Mouse (Mus musculus) lung, postnatal 0 days (tissue): ENCODE data around the gene Prkag2. TPM values are rescaled to one million over a fixed set of nuclear protein-coding genes. Genes with fewer than 3 reads are reported as not detected.

Source experiments
- ATAC-seq: fragments of 200-750 bp; cut with Nextera tagmentation; 2 replicates; pipeline ENCODE4 v1.8.0; 2017; ENCODE audit warnings: moderate library complexity
- DNase-seq: peaks from one replicate; pipeline ENCODE4 v3.0.0-alpha.2; 2016; ENCODE audit warnings: low spot score
- H3K27ac ChIP-seq: fragments of 300-500 bp; sonication (generic); 2 replicates; pipeline ENCODE4 v1.5.1; 2014; ENCODE audit warnings: antibody characterized with exemption, mild to moderate bottlenecking, low read length, mixed read lengths
- H3K27me3 ChIP-seq: fragments of 300-500 bp; sonication (generic); replicated peaks from 2 replicates; pipeline ENCODE4 v1.6.1; 2014; ENCODE audit warnings: low read length, mixed read lengths; ENCODE audit not compliant: insufficient read depth
- H3K36me3 ChIP-seq: fragments of 300-500 bp; sonication (generic); 2 replicates; pipeline ENCODE4 v1.6.1; 2014; ENCODE audit warnings: low read length, mixed read lengths; ENCODE audit not compliant: insufficient read depth
- H3K4me1 ChIP-seq: fragments of 300-500 bp; sonication (generic); 2 replicates; pipeline ENCODE4 v1.6.1; 2014; ENCODE audit warnings: antibody characterized with exemption, low read depth, low read length, mixed read lengths; ENCODE audit not compliant: insufficient read depth
- H3K4me2 ChIP-seq: fragments of 300-500 bp; sonication (generic); replicated peaks from 2 replicates; pipeline ENCODE4 v1.6.1; 2014; ENCODE audit warnings: low read depth, mild to moderate bottlenecking, low read length, moderate library complexity, mixed read lengths
- H3K4me3 ChIP-seq: fragments of 300-500 bp; sonication (generic); 2 replicates; pipeline ENCODE4 v1.5.1; 2014; ENCODE audit warnings: low read depth, low read length
- H3K9ac ChIP-seq: fragments of 300-500 bp; sonication (generic); replicated peaks from 2 replicates; pipeline ENCODE4 v1.6.1; 2014; ENCODE audit warnings: low read depth, mild to moderate bottlenecking
- H3K9me3 ChIP-seq: fragments of 300-500 bp; sonication (generic); 2 replicates; pipeline ENCODE4 v1.6.1; 2016; ENCODE audit warnings: low read length, mixed read lengths
- CTCF ChIP-seq: IDR thresholded peaks from 2 replicates; pipeline ENCODE4 v1.5.1; 2016; ENCODE audit warnings: antibody characterized with exemption, mild to moderate bottlenecking
- EP300 ChIP-seq: IDR thresholded peaks from 2 replicates; pipeline ENCODE4 v1.6.1; 2016; ENCODE audit warnings: antibody characterized with exemption, mild to moderate bottlenecking, control low read depth
- WGBS: fragments of 180-500 bp; shearing (Covaris S2); extraction: QIAGEN DNeasy Blood & Tissue Kit; methylation state at CpG from one replicate; pipeline ENCODE4 v1.1.7; 2014; 5-methylcytosine and 5-hydroxymethylcytosine counted together
- polyA plus RNA-seq: library from polyadenylated mRNA; unstranded; fragments of >200 nt; fragmentation: Nextera tagmentation; extraction: Ambion mirVana; gene quantifications from 2 replicates; pipeline ENCODE4 v1.2.1, GENCODE M21; 2015

Prkag2 gene
- polyA plus RNA-seq, result 16.2 and 17.0 TPM in 2 replicates

DNA sequence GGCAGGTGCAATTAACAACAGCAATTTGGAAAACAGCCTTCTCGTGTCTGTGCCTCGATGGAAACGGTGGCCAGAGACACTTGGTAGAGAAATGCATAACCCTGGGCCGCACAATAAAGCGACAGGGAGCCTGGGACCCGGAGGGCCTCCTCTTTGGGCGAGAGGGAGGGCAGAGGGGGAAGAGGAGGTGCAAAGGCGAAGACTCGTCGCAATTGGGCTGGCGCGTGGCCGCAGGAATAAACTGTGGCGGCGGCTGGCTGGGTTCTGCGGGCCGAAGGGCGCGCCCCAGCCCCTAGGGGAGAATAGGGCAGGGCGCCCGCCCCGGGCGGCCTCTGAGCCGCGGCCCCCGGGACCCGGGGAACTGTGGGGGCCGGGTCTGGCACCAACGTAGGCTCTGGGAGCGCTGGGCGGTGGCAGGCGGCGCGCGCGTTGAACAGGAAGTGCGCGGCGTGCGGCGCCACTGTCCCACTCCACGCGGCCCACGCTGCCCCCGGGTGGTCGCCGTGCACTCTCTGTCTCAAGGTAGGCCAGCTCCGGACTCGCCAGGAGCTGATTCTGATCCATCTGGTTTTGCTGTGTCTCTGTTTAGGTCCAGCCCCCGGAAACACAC, at the start of gene Prkag2:
Gene Prkag2 (minus strand): TSS at position 127 of the 610 bp plus-strand sequence.
- Histone ChIP-seq H3K9me3 (no peaks in the 10 kb centered on the region), H3K36me3 (no peaks in the 10 kb centered on the region), H3K9ac (peak within 1 kb of the TSS; percentile 23), H3K4me1 (no peaks in the 10 kb centered on the region; the same call in 1 of the 2 replicates), H3K4me3 (peak within 1 kb of the TSS; percentile 50), H3K27me3 (no peaks in the 10 kb centered on the region), H3K4me2 (peak within 1 kb of the TSS; percentile 72), H3K27ac (peak within 1 kb of the TSS; percentile 89)
- 0% methylated on average over 39 of the region's 50 CpGs for WGBS
- DNase-seq (peak; percentile 69), ATAC-seq (peak; percentile 69)
- TF ChIP-seq CTCF (no peak), EP300 (no peak)

DNA sequence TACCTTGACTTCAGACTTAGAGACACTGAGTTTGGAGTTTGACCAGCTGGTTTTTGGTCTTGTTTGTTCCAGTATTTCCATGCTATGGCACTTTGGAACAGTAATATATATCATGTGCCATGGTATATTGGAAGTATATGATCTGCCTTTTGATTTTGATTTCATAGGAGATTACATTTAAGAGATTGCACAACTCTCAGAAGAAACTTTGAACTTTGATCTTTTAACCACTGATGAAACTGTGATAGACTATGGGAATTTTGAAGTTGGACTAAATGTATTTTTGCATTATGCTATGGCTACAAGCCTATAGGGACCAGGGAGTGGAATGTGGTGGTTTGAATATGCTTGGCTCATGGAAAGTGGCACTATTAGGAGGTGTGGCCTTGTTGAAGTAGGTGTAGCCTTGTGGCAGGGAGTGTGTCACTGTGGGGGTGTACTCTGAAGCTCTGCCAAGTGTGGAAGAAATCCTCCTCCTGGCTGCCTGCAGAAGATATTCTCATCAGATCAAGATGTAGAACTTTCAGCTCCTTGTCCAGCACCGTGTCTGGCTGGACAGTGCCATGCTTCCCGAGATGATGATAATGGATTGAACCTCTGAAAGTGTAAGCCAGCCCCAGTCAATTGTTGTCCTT, 49.0 kb upstream of the Prkag2 start:
- TF ChIP-seq CTCF (no peak), EP300 (no peak)
- DNase-seq (no peak), ATAC-seq (no peak)
- WGBS, result 41% methylated on average over 2 of the region's 2 CpGs
- H3K27me3 ChIP-seq, result no peaks in the 10 kb centered on the region
- no peaks in the 10 kb centered on the region for H3K9me3 ChIP-seq
- no peaks in the 10 kb centered on the region for H3K36me3 ChIP-seq
- no peaks in the 10 kb centered on the region for H3K4me1 ChIP-seq
- H3K4me2 ChIP-seq, result no peak overlapping the region
- H3K9ac ChIP-seq, result no peak overlapping the region
- H3K27ac ChIP-seq, result no peak overlapping the region
- H3K4me3 ChIP-seq, result no peak overlapping the region

DNA sequence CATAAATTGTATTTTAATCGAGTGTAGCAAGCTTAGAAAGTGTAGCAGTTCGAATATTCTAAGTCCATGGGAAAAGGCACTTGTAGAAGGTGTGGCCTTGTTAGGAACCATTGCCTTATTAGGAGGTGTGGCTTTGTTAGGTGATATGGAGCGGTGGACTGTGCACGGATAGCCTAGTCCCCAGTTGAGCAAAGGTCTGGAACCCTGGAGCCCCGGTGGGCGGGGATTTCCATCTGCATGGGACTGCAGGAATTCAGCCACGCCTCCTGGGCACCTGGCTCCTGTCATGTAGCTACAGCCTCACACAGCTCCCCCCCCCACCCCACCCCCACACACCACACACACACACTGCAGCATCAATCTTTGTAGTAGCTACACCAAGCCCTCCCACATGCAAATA, 46.3 kb upstream of the Prkag2 start:
- no peak overlapping the region for H3K9ac ChIP-seq
- no peaks in the 10 kb centered on the region for H3K36me3 ChIP-seq
- no peak overlapping the region for H3K4me2 ChIP-seq
- WGBS, result 72% methylated on average over 7 of the region's 7 CpGs
- H3K27me3 ChIP-seq, result no peaks in the 10 kb centered on the region
- ATAC-seq (no peak), DNase-seq (no peak)
- H3K27ac ChIP-seq, result no peak overlapping the region
- H3K4me3 ChIP-seq, result no peak overlapping the region
- TF ChIP-seq EP300, result no peak
- TF ChIP-seq CTCF, result no peak
- no peaks in the 10 kb centered on the region for H3K9me3 ChIP-seq
- no peaks in the 10 kb centered on the region for H3K4me1 ChIP-seq

DNA sequence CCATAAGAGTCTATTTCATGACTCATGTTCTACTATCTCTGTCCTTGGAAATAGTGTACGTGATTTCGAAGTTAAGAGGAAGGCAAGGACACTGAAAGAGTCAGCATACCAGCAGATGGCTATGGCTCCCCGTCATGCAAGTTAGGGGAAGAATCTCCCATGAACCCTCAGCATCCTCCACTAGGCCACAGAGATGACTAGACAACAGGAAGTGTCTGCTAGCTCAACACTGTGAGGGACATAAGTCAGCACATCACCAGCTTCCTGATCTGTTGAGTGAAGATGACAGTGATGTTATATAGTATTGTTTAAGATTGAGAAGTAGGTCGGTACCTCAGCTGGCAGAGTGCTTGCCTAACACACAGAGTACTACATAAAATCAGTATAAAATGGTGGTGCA, 27.4 kb upstream of the Prkag2 start:
- H3K4me2 ChIP-seq, result no peak overlapping the region
- no peaks in the 10 kb centered on the region for H3K36me3 ChIP-seq
- TF ChIP-seq CTCF (no peak), EP300 (no peak)
- ATAC-seq (no peak), DNase-seq (no peak)
- H3K4me3 ChIP-seq, result no peak overlapping the region
- 78% methylated on average over 4 of the region's 4 CpGs for WGBS
- no peaks in the 10 kb centered on the region for H3K4me1 ChIP-seq
- H3K27ac ChIP-seq, result no peak overlapping the region
- no peak overlapping the region for H3K9ac ChIP-seq
- H3K9me3 ChIP-seq, result no peaks in the 10 kb centered on the region
- H3K27me3 ChIP-seq, result no peaks in the 10 kb centered on the region

DNA sequence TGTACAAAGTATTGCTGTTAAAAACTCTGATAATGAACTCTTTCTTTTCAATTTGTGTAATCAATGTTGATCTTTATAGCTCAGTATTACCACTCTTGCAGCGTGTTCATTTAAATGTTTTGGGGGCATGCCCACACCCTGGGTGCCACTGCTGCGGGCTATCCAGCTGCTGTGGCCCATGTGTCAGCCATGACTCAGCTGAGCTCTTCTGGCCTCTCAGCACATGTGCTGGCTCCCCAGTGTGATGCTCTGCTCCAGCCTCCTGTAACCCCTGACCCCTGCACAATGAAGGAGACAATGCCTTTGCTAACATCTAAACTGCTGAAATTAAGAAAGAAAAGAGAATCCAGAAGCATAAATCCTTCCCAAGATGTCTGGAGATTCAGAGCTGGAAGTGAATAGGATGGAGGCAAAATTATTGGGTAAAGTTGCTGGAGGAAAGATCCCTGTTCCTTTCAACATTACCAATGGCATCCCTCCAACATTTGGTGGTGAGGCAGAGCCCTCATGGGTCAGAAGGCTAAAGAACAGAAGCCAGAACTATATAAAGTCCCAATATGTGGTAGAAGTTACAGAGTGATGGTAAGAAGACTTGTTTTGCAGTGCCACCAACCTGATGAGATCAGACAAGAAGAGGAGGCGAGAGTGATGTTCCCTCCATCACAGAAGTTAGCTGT, 25.6 kb upstream of the Prkag2 start:
- Histone ChIP-seq H3K27ac (no peak overlapping the region), H3K4me2 (no peak overlapping the region), H3K4me3 (no peak overlapping the region), H3K36me3 (no peaks in the 10 kb centered on the region), H3K4me1 (no peaks in the 10 kb centered on the region), H3K9ac (no peak overlapping the region), H3K9me3 (no peaks in the 10 kb centered on the region), H3K27me3 (no peaks in the 10 kb centered on the region)
- ATAC-seq (no peak), DNase-seq (no peak)
- 87% methylated on average over 3 of the region's 3 CpGs for WGBS
- TF ChIP-seq CTCF, result no peak
- TF ChIP-seq EP300, result no peak

DNA sequence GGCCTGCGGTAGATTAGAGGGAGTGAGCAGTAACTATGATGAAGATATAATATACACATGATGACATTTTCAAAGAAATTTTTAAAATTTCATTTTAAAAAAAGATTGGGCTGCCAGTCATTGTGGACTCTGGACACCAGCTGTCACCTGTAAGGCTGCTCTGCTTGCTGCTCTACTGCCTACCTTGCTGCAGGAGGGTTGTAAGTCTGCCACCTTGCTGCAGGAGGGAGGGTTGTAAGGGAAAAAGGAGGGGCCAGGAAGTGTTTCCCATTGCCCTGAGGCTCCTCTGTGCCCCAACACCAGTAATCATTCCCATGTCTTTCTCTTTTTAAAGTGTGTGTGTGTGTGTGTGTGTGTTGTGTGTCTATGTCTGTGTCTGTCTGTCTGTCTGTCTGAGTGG, 22.1 kb upstream of the Prkag2 start:
- Histone ChIP-seq H3K4me2 (no peak overlapping the region), H3K36me3 (no peaks in the 10 kb centered on the region), H3K27me3 (no peaks in the 10 kb centered on the region), H3K4me1 (no peaks in the 10 kb centered on the region), H3K4me3 (no peak overlapping the region), H3K27ac (no peak overlapping the region), H3K9me3 (no peaks in the 10 kb centered on the region), H3K9ac (no peak overlapping the region)
- DNase-seq (no peak), ATAC-seq (no peak)
- 86% methylated on average over 1 of the region's 1 CpGs for WGBS
- peak; percentile 17; the same call in 1 of the 2 replicates for TF ChIP-seq CTCF
- TF ChIP-seq EP300, result no peak
